ENCODE assay signal across 8 mouse cellular contexts in the genomic region with DNA sequence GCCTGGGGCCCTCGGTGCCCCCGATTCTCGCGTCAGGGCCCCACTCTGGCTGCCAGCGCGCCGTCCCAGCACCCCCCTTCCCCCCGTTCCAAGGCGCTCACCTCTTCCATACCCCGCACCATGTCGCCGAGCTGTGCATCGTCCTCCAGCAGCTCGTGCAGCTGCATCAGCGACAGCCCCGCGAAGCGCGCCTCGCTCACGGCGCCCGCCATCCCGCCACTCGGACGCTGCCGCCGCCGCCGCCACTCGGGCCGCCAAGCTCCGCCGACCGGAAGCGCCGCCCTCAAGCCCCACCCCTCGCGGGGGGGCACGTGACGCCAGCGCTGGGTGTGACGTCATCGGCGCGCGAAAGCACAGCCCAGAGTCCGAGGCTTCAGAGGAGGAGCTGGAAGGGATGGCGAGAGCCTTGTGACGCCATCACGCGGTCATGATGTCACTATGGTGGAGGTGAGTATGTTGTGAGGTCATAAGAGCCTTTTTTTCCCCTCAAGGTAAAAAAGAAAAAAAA. TPM values are rescaled to one million over a fixed set of nuclear protein-coding genes. Genes with fewer than 3 reads are reported as not detected.
DNase-seq lines count a peak whose midpoint lies in the region; ATAC-seq and TF ChIP-seq lines count a peak whose summit lies in the region.

Gene Vps37b, minus strand, starts transcription at position 270 of the 508 bp plus-strand sequence.

- peak within 1 kb of the TSS; percentile 79 for H3K9ac ChIP-seq in hindbrain, embryonic 16.5 days (ENCODE audit: low read depth, low read length)

- H3K4me3 ChIP-seq in gastrocnemius, adult 2 months = peak within 1 kb of the TSS; percentile 88
- H3K4me3 ChIP-seq in hindbrain, embryonic 16.5 days (ENCODE audit: low read length) = peak within 1 kb of the TSS; percentile 60

- DNase-seq in gastrocnemius, adult 2 months = peak; percentile 91
- peak; percentile 80 for DNase-seq in left cerebral cortex, adult 11 months (ENCODE audit: low spot score)
- peak; percentile 91 for DNase-seq in lung, postnatal 36 days
- peak; percentile 94 for DNase-seq in retina, embryonic 14.5 days (ENCODE audit: low spot score)
- DNase-seq in thymus, postnatal 4 days = peak; percentile 94

- H3K9me3 ChIP-seq in hindbrain, embryonic 16.5 days (ENCODE audit: control insufficient read depth, low read length) = no peaks in the 10 kb centered on the region

- peak within 1 kb of the TSS; percentile 71 for H3K4me2 ChIP-seq in hindbrain, embryonic 16.5 days (ENCODE audit: low read length)

- no peaks in the 10 kb centered on the region for H3K27me3 ChIP-seq in hindbrain, embryonic 16.5 days (replicated peaks; ENCODE audit: control insufficient read depth, insufficient read depth, low read length)

- peaks cover 32% of the 10 kb centered on the region for H3K4me1 ChIP-seq in hindbrain, embryonic 16.5 days (ENCODE audit: control insufficient read depth, insufficient read depth, low read depth, low read length)

- peak within 1 kb of the TSS; percentile 92 for H3K27ac ChIP-seq in gastrocnemius, adult 2 months
- peak within 1 kb of the TSS; percentile 87 for H3K27ac ChIP-seq in hindbrain, embryonic 16.5 days (ENCODE audit: low read depth, low read length)

- intact Hi-C loops in gastrocnemius, adult 2 months (cut with DNase I) = no loop called here

- no peak for TF ChIP-seq CTCF in gastrocnemius, adult 2 months (IDR thresholded peaks at IDR 0.05)

- 0% methylated on average over 44 of the region's 52 CpGs for WGBS in hindbrain, embryonic 16.5 days

- ATAC-seq in activated CD4-positive, CD25-positive, alpha-beta regulatory T cell, adult 4 months = peak; percentile 32
- ATAC-seq in common myeloid progenitor, adult 5-6 weeks (replicated peaks; ENCODE audit: low read depth, poor library complexity, severe bottlenecking) = peak; percentile 61
- peak; percentile 65 for ATAC-seq in hindbrain, embryonic 16.5 days

- H3K36me3 ChIP-seq in hindbrain, embryonic 16.5 days (ENCODE audit: control insufficient read depth, insufficient read depth, low read length) = no peaks in the 10 kb centered on the region

RNA-seq across cellular contexts. Expression of gene Vps37b, which starts in this region (rescaled TPM):
- 10 to 100 TPM; 17.6 to 22.8 TPM for polyA plus RNA-seq in activated CD4-positive, CD25-positive, alpha-beta regulatory T cell, adult 4 months (2017; shearing (Covaris generic))
- 21.4 and 21.9 TPM in 2 replicates for total RNA-seq in common myeloid progenitor, adult 5-6 weeks (2017)
- 1 to 10 TPM; 4.1 to 6.2 TPM for total RNA-seq in gastrocnemius, adult 2 months (2021)
- polyA plus RNA-seq in hindbrain, embryonic 16.5 days (2015; fragmentation: Nextera tagmentation; extraction: Ambion mirVana) = 70.9 and 81.1 TPM in 2 replicates

Comparison
In these comparisons a context has a peak if more than half of its experiments do, and no peak if none do; other contexts are left out.
1. Peak in every context shown above with its lines: DNase-seq, ATAC-seq, H3K4me3 ChIP-seq and H3K27ac ChIP-seq.